ENCODE assay signal across 21 mouse cellular contexts in the genomic region with DNA sequence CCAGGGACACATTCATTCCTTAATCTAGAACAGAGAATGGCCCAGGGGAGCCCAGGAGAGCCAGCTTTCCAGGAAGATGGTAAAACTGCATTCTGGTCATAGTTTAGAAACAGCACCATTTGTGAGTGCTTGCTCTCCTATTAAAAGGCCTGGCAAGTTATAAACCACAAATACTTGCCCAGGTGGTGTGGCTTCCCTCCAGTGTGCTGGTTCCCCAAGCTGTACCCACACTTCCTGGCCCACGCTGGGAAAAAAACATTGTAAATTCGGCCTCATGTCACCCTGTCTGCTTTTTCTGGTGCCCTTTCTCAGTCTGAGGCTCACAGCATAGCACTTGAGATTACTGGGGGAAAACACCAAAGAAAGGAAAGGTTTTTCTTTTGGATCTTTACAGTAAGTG. TPM values are rescaled to one million over a fixed set of nuclear protein-coding genes. Genes with fewer than 3 reads are reported as not detected.
DNase-seq lines count a peak whose midpoint lies in the region; ATAC-seq and TF ChIP-seq lines count a peak whose summit lies in the region.
"Had no signal": no experiment of that assay in that cellular context is flagged by ENCODE, and none has a peak within 500 bp of the region (broad histone marks: within the 10 kb centered on the region; RNA-seq: fewer than 3 reads in every experiment).

No protein-coding gene starts in this region.

- no peak overlapping the region for H3K4me3 ChIP-seq in heart, embryonic 11.5 days (ENCODE audit: low read depth, low read length)
- H3K4me3 ChIP-seq in cerebellum, adult 2 months (replicated peaks; ENCODE audit: insufficient read depth, low read depth, low read length) = no peak overlapping the region
- H3K4me3 ChIP-seq in hindbrain, embryonic 10.5 days = no peak overlapping the region
- H3K4me3 ChIP-seq: erythroblast, embryonic 14.5 days; limb, embryonic 15.5 days; midbrain, embryonic 12.5 days had no signal

- no peak overlapping the region for H3K9ac ChIP-seq in heart, embryonic 11.5 days (ENCODE audit: low read depth, low read length)
- H3K9ac ChIP-seq: forebrain, postnatal 0 days; limb, embryonic 15.5 days; midbrain, embryonic 12.5 days had no signal

- TF ChIP-seq CTCF in cerebellum, adult 2 months (IDR thresholded peaks at IDR 0.05; ENCODE audit: borderline replicate concordance, insufficient read depth, low read depth, low read length) = no peak

- WGBS in heart, embryonic 11.5 days (ENCODE audit: insufficient replicate concordance) = 75% methylated on average over 2 of the region's 2 CpGs
- WGBS in cerebellum, adult 2 months = 3% methylated on average over 2 of the region's 2 CpGs
- WGBS in hindbrain, embryonic 10.5 days = 88% methylated on average over 2 of the region's 2 CpGs

- H3K4me1 ChIP-seq in heart, embryonic 11.5 days (ENCODE audit: control insufficient read depth, insufficient read depth, low read length) = no peaks in the 10 kb centered on the region
- H3K4me1 ChIP-seq in cerebellum, adult 2 months (ENCODE audit: control insufficient read depth, insufficient read depth, low read length) = peaks cover 19% of the 10 kb centered on the region; the same call in 1 of the 2 replicates
- no peaks in the 10 kb centered on the region for H3K4me1 ChIP-seq in hindbrain, embryonic 10.5 days (replicated peaks)

- no peaks in the 10 kb centered on the region; the same call in 1 of the 2 replicates for H3K36me3 ChIP-seq in heart, embryonic 11.5 days (ENCODE audit: control insufficient read depth, insufficient read depth, low read length)
- peaks cover 54% of the 10 kb centered on the region for H3K36me3 ChIP-seq in hindbrain, embryonic 10.5 days

- no peak overlapping the region for H3K4me2 ChIP-seq in heart, embryonic 11.5 days
- H3K4me2 ChIP-seq: limb, embryonic 15.5 days; midbrain, embryonic 12.5 days had no signal

- no peaks in the 10 kb centered on the region for H3K27me3 ChIP-seq in heart, embryonic 11.5 days (ENCODE audit: control insufficient read depth, insufficient read depth, low read length)
- no peaks in the 10 kb centered on the region for H3K27me3 ChIP-seq in cerebellum, adult 2 months (ENCODE audit: control insufficient read depth, insufficient read depth, low read length)
- H3K27me3 ChIP-seq in hindbrain, embryonic 10.5 days (ENCODE audit: insufficient read depth, poor library complexity, severe bottlenecking) = no peaks in the 10 kb centered on the region
- H3K27me3 ChIP-seq: limb, embryonic 15.5 days; midbrain, embryonic 12.5 days had no signal

- DNase-seq in heart, adult 11 months = peak; percentile 40
- DNase-seq in cerebellum, adult 2 months = peak; percentile 71 to 87
- DNase-seq in layer of hippocampus, postnatal 14 days (ENCODE audit: low spot score in 2 of 2) = peak; percentile 31 to 75
- DNase-seq in spleen, postnatal 4 days (ENCODE audit: low spot score in 2 of 2) = no peak
- DNase-seq in hindbrain, embryonic 10.5 days (ENCODE audit: low spot score) = no peak
- no peak for DNase-seq in gastrocnemius, postnatal 4 days (ENCODE audit: low spot score in 2 of 2)
- DNase-seq: adrenal gland, postnatal 36 days; B cell, adult 2 months; forebrain, postnatal 0 days; gastrocnemius, postnatal 36 days; heart, postnatal 4 days; lung, adult 18-20 months; right cerebral cortex, postnatal 14 days had no signal

- no peak for ATAC-seq in heart, embryonic 11.5 days (replicated peaks; ENCODE audit: insufficient number of reproducible peaks, low FRiP score, low TSS enrichment)
- peak; percentile 50 for ATAC-seq in common myeloid progenitor, adult 5-6 weeks (replicated peaks; ENCODE audit: low read depth, poor library complexity, severe bottlenecking)
- ATAC-seq: activated CD4-positive, CD25-positive, alpha-beta regulatory T cell, adult 4 months; forebrain, postnatal 0 days had no signal

- no peak overlapping the region for H3K27ac ChIP-seq in heart, embryonic 11.5 days (ENCODE audit: low read depth, low read length)
- no peak overlapping the region for H3K27ac ChIP-seq in cerebellum, adult 2 months (ENCODE audit: insufficient read depth, low read length)
- no peak overlapping the region for H3K27ac ChIP-seq in hindbrain, embryonic 10.5 days
- H3K27ac ChIP-seq: limb, embryonic 15.5 days; macrophage; midbrain, embryonic 12.5 days; stomach, postnatal 0 days had no signal

- TF ChIP-seq POLR2A in cerebellum, adult 2 months (IDR thresholded peaks at IDR 0.05; ENCODE audit: borderline replicate concordance, insufficient read depth, low read length) = no peak

- H3K9me3 ChIP-seq in heart, embryonic 11.5 days (replicated peaks; ENCODE audit: control insufficient read depth, low read length) = no peaks in the 10 kb centered on the region
- no peaks in the 10 kb centered on the region for H3K9me3 ChIP-seq in hindbrain, embryonic 10.5 days
- H3K9me3 ChIP-seq: limb, embryonic 15.5 days; midbrain, embryonic 12.5 days had no signal

RNA-seq across cellular contexts. Expression of gene Chd6, which starts 55.1 kb away (rescaled TPM):
- 20.8 and 25.0 TPM in 2 replicates for polyA plus RNA-seq in heart, embryonic 11.5 days (2014; fragmentation: Nextera tagmentation; extraction: Ambion mirVana)
- polyA plus RNA-seq in cerebellum, adult 2 months (2012; rRNA removed) = 33.7 and 35.6 TPM in 2 replicates
- total RNA-seq in common myeloid progenitor, adult 5-6 weeks (2017) = 59.1 and 67.6 TPM in 2 replicates
- total RNA-seq in layer of hippocampus, postnatal 14 days (2021) = 10 to 100 TPM; 56.7 to 68.5 TPM
- polyA plus RNA-seq in hindbrain, embryonic 10.5 days (2016; fragmentation: Nextera tagmentation; extraction: Ambion mirVana) = 25.9 and 29.5 TPM in 2 replicates
- 10 to 100 TPM; 40.4 to 41.8 TPM for total RNA-seq in gastrocnemius, postnatal 4 days (2021)

Comparison
In these comparisons a context has a peak if more than half of its experiments do, and no peak if none do; other contexts are left out.
1. DNase-seq: peak in heart, adult 11 months (single experiment), cerebellum, adult 2 months (2 of 2) and layer of hippocampus, postnatal 14 days (2 of 2); none in spleen, postnatal 4 days (0 of 2), hindbrain, embryonic 10.5 days (single experiment) and gastrocnemius, postnatal 4 days (0 of 2).